Comparison of ENCODE assay signal across 7 mouse cellular contexts in the genomic region with DNA sequence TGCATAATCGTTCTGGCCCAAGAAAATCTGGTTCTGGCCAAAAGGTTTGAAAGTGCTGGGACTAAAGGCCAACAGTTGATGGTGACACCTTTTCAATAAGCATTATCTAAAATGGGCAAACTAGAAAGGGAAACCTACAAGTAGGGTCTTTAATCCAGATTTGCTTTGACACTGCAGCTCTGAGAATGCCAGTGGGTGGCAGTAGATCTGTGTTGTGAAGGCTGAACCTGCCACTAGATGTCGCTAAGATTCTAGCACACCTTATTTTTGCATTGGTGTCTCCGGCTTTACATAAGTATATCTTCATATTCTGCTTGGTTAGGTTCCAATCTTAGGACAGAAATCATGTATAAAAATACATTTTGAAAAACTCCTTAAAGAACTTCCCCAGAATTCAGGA. TPM values are rescaled to one million over a fixed set of nuclear protein-coding genes. Genes with fewer than 3 reads are reported as not detected.
A peak's percentile ranks its signal among the peaks of the same experiment; 100 is the strongest.
DNase-seq lines count a peak whose midpoint lies in the region; ATAC-seq and TF ChIP-seq lines count a peak whose summit lies in the region.

No protein-coding gene starts in this region.

- no peaks in the 10 kb centered on the region for H3K9me3 ChIP-seq in ES-E14 (ENCODE audit: control insufficient read depth, insufficient read depth, low read depth, low read length)
- H3K9me3 ChIP-seq in embryonic facial prominence, embryonic 14.5 days (ENCODE audit: control insufficient read depth, low read length) = no peaks in the 10 kb centered on the region

- H3K27me3 ChIP-seq in embryonic facial prominence, embryonic 14.5 days (replicated peaks; ENCODE audit: control insufficient read depth, insufficient read depth, low read length) = no peaks in the 10 kb centered on the region

- DNase-seq in ES-E14 (ENCODE audit: low read depth, low spot score) = peak; percentile 28
- DNase-seq in adrenal gland, postnatal 36 days = peak; percentile 63 to 73
- peak; percentile 85 for DNase-seq in embryonic facial prominence, embryonic 14.5 days (ENCODE audit: low spot score)
- DNase-seq in heart, postnatal 14 days = peak; percentile 59 to 72
- DNase-seq in layer of hippocampus, adult 8-10 months (ENCODE audit: low spot score in 2 of 2) = peak; percentile 66 to 80
- DNase-seq in lung, postnatal 14 days = peak; percentile 74
- DNase-seq in retina, postnatal 1 day = peak; percentile 82

- 35% methylated on average over 3 of the region's 3 CpGs for WGBS in embryonic facial prominence, embryonic 14.5 days

- intact Hi-C loops in heart, postnatal 14 days (cut with DNase I) = loop anchor here (2.0 kb wide), 2 partner anchors 145 to 231 kb away; no protein-coding TSS in a partner anchor

- no peak overlapping the region for H3K4me3 ChIP-seq in ES-E14 (ENCODE audit: insufficient read depth in 1 of 2, low read depth in 1 of 2, low read length in 2 of 2, poor library complexity in 1 of 2, severe bottlenecking in 1 of 2)
- H3K4me3 ChIP-seq in embryonic facial prominence, embryonic 14.5 days (ENCODE audit: low read depth, low read length) = no peak overlapping the region

- in situ Hi-C loops in ES-E14 (cut with MboI; ENCODE audit: low sequenced_read_pairs in 2 of 2, unreplicated experiment in 2 of 2) = no loop called here

- no peak overlapping the region for H3K9ac ChIP-seq in ES-E14 (ENCODE audit: insufficient read depth, low read depth, low read length, poor library complexity, severe bottlenecking)
- H3K9ac ChIP-seq in embryonic facial prominence, embryonic 14.5 days (ENCODE audit: low read depth, low read length) = no peak overlapping the region

- H3K36me3 ChIP-seq in ES-E14 (ENCODE audit: control insufficient read depth, insufficient read depth, low read length, poor library complexity, severe bottlenecking) = no peaks in the 10 kb centered on the region
- peaks cover 8% of the 10 kb centered on the region; the same call in 1 of the 2 replicates for H3K36me3 ChIP-seq in embryonic facial prominence, embryonic 14.5 days (ENCODE audit: control insufficient read depth, insufficient read depth, low read length)

- H3K27ac ChIP-seq in ES-E14 (ENCODE audit: insufficient read depth, low read depth, low read length, poor library complexity, severe bottlenecking) = no peak overlapping the region
- no peak overlapping the region for H3K27ac ChIP-seq in embryonic facial prominence, embryonic 14.5 days (replicated peaks; ENCODE audit: low read depth, low read length)

- H3K4me1 ChIP-seq in ES-E14 (ENCODE audit: control insufficient read depth in 2 of 2, insufficient read depth in 2 of 2, low read length in 2 of 2, poor library complexity in 1 of 2) = no peaks in the 10 kb centered on the region
- no peaks in the 10 kb centered on the region for H3K4me1 ChIP-seq in embryonic facial prominence, embryonic 14.5 days (ENCODE audit: control insufficient read depth, insufficient read depth, low read length)

- 0 out of 2 replicates have a peak, but pooled peaks have one; percentile 26 for ATAC-seq in embryonic facial prominence, embryonic 14.5 days (ENCODE audit: low read depth)

- no peak overlapping the region for H3K4me2 ChIP-seq in embryonic facial prominence, embryonic 14.5 days (ENCODE audit: low read depth, low read length)

TF ChIP-seq in ES-E14, 5 proteins besides CTCF, POLR2A, EP300 and RAD21:
- TF ChIP-seq MAFK (IDR thresholded peaks at IDR 0.05; ENCODE audit: insufficient read depth, low read depth, low read length) (no peak), ZNF384 (IDR thresholded peaks at IDR 0.05; ENCODE audit: low read depth, low read length) (no peak), HCFC1 (IDR thresholded peaks at IDR 0.05; ENCODE audit: borderline replicate concordance, insufficient read depth, low read length) (no peak), CHD2 (IDR thresholded peaks at IDR 0.05; ENCODE audit: low read depth, low read length) (no peak), ZC3H11A (IDR thresholded peaks at IDR 0.05; ENCODE audit: borderline replicate concordance, low read depth, low read length) (no peak)

RNA-seq across cellular contexts. Expression of gene Arpp19, which starts 12.6 kb away (rescaled TPM):
- 116 and 192 TPM in 2 replicates for total RNA-seq in ES-E14 (2012; rRNA removed)
- 100 to 1,000 TPM; 298 to 309 TPM for total RNA-seq in adrenal gland, postnatal 36 days (2021)
- 244 and 272 TPM in 2 replicates for polyA plus RNA-seq in embryonic facial prominence, embryonic 14.5 days (2014; fragmentation: Nextera tagmentation; extraction: Ambion mirVana)
- total RNA-seq in heart, postnatal 14 days (2021) = 100 to 1,000 TPM; 134 to 143 TPM
- total RNA-seq in layer of hippocampus, adult 8-10 months (2022) = 100 to 1,000 TPM; 138 to 178 (median 156) TPM

RNA-seq across cellular contexts. Expression of gene Myo5a, which starts 20.8 kb away (rescaled TPM):
- 60.2 and 65.2 TPM in 2 replicates for total RNA-seq in ES-E14 (2012; rRNA removed)
- 10 to 100 TPM; 49.7 to 51.3 TPM for total RNA-seq in adrenal gland, postnatal 36 days (2021)
- 25.1 and 25.7 TPM in 2 replicates for polyA plus RNA-seq in embryonic facial prominence, embryonic 14.5 days (2014; fragmentation: Nextera tagmentation; extraction: Ambion mirVana)
- 10 to 100 TPM; 12.3 to 13.8 TPM for total RNA-seq in heart, postnatal 14 days (2021)
- 100 to 1,000 TPM; 214 to 223 (median 215) TPM for total RNA-seq in layer of hippocampus, adult 8-10 months (2022)

Comparison
In these comparisons a context has a peak if more than half of its experiments do, and no peak if none do; other contexts are left out.
1. DNase-seq: peak in every context shown above with its lines; median percentile 85 in embryonic facial prominence, embryonic 14.5 days; 82 in retina, postnatal 1 day; 74 in lung, postnatal 14 days; 73 in layer of hippocampus, adult 8-10 months; 68 in adrenal gland, postnatal 36 days; 66 in heart, postnatal 14 days; 28 in ES-E14.